Mouse (Mus musculus) gastrocnemius, postnatal 4 days (tissue): ENCODE measurements around the gene Rrm1. TPM values are rescaled to one million over a fixed set of nuclear protein-coding genes. Genes with fewer than 3 reads are reported as not detected.
"Not testable (repeated sequence)": the region's sequence is repeated elsewhere in the genome, so short reads cannot be mapped to it uniquely, and the experiment has no call there.

Experiments used
- DNase-seq, 2 experiments: peaks; one replicate each; pipeline ENCODE4 v3.0.0; 2021 to 2022; ENCODE audit warnings: low spot score in 2 of 2, mixed read lengths in 2 of 2
- long read RNA-seq, 2 experiments: library from polyadenylated mRNA; stranded (forward); transcript quantifications; one replicate each; pipeline ENCODE4 v2.0.0; 2021
- total RNA-seq, 2 experiments: library from RNA; stranded (reverse); gene quantifications; 2 replicates each; pipeline ENCODE4 v1.2.3; 2021

The Rrm1 gene
- total RNA-seq = 10 to 100 TPM; 49.5 to 52.2 TPM
- long read RNA-seq, experiment 1, transcript Rrm1-201 (19 exons, 3,997 nt) = major isoform, 64 of 75 reads
- long read RNA-seq, experiment 1, partial matches to known transcripts = 6 of 75 reads
- long read RNA-seq, experiment 1, other reads (novel, unspliced or antisense) = 5 of 75 reads
- long read RNA-seq, experiment 2, transcript Rrm1-201 (19 exons, 3,997 nt) = major isoform, 94 of 114 reads
- long read RNA-seq, experiment 2, partial matches to known transcripts = 13 of 114 reads
- long read RNA-seq, experiment 2, other reads (novel, unspliced or antisense) = 7 of 114 reads

GRCm38 (mm10) chr7:102441657-102442391, at the start of gene Rrm1:
Gene Rrm1, plus strand, starts transcription at chr7:102441695.
- DNase-seq = peak; percentile 75 to 91

DNA sequence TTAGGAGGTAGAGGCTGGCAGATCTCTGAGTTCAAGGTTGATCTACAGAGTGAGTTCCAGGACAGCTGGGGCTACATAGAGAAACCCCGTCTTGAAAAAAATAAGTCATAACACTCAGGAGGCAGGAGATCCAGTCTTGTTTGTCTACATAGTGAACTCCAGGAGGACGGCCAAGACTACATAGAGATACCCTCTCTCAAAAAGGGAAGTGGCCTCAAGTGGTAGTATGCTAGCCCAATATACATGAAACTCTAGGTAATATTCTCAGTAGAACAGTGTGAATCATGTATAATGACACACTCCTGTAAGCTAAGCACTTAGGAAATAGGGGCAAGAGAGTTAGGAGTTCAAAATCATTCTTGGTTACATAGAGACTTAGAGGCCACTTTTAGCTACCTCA, 47.6 kb upstream of the Rrm1 start:
- no peak for DNase-seq

- DNase-seq = no peak
Observed at GRCm38 (mm10) chr7:102395894-102396293, 45.6 kb upstream of the Rrm1 start.

- DNase-seq = no peak
Observed at GRCm38 (mm10) chr7:102396331-102396730, 45.2 kb upstream of the Rrm1 start.

DNA sequence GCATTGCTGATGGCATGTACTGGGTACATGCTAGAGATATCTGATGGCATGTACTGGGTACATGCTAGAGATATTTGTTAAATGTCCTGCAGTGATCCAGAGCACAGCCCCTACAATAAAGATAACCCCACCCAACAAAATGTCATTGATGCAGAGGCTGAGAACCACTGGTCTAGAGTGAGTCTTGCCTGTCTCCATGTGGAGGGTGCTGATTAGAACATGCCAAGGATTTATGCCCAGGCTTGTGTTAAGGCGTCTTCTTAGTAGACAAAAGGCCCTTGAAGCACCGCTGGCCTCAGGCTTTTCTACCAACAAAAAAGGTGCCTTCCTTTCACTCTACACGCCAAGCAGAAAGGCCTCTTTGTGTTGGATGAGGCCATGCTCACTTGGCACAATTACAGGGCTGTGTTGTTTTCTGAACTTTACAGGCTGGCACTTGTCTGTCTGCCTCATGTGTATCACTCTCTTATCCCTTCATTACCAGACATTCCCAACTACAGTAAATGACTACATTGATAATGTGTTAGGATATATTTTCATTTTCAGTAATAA, 42.2 kb upstream of the Rrm1 start:
- no peak for DNase-seq

DNA sequence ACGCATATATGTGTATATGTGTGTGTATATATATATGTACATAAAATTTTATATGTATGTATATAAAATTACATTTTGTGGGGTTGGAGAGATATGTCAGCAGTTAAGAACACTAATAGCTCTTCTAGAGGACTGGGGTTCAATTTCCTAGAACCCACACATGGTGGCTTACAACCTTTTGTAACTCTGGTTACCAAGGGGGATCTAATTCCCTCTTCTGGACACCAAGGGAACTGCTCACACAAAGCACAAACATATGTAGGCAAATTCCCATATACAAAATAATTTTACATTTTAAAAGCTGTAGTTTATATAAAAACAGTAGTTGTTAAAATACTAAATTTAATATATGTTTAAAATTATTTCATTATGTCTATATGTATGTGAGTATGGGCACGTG, 37.4 kb upstream of the Rrm1 start:
- no peak for DNase-seq

GRCm38 (mm10) chr7:102407440-102407839, 34.1 kb upstream of the Rrm1 start:
- no peak for DNase-seq

DNA sequence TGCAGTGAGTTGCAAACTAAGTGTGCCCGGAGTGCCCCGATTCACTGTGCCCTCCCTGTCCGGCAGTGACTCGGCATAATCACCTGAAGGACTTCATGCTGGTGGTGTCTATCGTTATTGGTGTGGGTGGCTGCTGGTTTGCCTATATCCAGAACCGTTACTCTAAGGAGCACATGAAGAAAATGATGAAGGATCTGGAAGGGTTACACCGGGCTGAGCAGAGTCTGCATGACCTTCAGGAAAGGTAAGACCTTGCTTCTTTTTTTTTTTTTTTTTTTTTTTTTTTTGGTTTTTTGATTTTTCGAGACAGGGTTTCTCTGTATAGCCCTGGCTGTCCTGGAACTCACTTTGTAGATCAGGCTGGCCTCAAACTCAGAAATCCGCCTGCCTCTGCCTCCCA, 26.2 kb upstream of the Rrm1 start:
- DNase-seq = not testable (repeated sequence)

GRCm38 (mm10) chr7:102415841-102416240, 25.7 kb upstream of the Rrm1 start:
- DNase-seq = no peak

GRCm38 (mm10) chr7:102417398-102417797, 24.1 kb upstream of the Rrm1 start:
- DNase-seq = no peak

DNA sequence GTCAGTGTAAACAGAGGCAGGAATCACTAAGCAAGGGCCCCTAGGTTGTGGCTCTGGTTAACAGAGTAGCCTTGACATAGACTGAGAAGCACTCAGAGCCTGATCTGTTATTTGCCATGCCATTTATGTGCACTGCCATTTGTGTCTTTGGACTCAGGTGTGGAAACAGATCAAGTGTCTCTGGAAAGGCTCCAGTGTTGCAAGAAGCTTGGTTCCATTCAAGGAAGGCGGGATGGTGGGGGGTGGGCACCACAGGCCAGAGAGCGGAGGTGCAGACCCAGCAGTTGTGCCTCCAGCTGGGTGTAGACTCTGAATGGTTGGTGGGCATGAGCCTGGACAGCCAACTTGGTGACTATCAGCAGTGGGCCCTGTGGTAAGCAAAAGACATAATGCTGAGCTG, 19.5 kb upstream of the Rrm1 start:
- no peak for DNase-seq

DNA sequence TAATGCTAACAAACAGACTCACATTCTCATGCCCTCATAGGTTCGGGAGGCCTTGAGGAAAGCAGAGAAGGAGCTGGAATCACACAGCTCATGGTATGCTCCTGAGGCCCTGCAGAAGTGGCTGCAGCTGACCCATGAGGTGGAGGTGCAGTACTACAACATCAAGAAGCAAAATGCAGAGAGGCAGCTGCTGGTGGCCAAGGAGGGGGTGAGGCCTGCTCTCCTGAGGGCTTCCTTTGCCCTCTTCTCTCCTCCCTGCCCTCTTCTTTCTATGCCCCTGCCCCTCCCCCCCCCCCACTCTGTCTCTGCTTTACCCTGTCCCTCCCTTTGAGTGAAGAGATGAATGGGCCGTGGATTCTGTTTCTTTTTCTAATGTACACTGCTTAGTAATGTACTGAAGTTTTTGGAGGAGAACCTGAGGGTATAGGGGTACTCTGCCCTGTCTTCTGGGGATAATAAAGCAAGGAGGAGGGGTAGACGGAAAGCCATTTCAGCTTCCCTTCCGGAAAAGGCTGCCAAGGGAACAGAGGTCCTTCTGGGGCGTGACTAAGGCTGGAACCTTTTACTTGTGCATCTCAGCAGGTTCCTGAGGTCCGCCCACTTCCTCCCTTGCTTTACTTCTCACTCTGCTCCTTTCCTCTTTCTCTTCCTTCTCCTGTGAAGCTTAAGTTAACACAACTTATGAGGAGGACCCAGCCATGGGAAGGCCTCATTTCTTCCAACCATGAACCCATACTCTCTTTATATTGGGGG, 15.4 kb upstream of the Rrm1 start:
- no peak for DNase-seq

DNA sequence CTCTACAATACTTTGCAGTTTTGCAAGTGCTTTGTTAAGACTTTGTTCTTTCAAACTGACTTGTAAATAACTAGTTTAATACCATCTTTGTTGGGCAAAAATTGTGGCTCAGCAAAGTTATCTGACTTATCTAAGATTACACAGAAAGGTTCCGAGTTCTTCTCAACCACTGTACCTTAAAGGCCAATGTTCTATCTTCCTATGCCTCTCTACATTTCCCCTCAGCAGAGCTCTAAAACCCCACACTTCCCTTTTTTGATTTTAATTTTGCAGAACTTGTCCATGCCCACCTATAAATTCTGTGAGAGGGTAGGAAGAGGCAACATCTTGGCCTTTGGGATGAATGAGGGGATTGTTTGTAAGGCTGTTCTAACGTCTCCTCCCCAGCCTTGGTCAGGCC, 7.2 kb upstream of the Rrm1 start:
- DNase-seq = no peak

GRCm38 (mm10) chr7:102440822-102441656, 456 bp upstream of the Rrm1 start:
- DNase-seq = no peak

- DNase-seq = no peak
Observed at GRCm38 (mm10) chr7:102442432-102442831, 937 bp downstream of the Rrm1 start.

GRCm38 (mm10) chr7:102444301-102444700, 2.8 kb downstream of the Rrm1 start:
- DNase-seq = no peak

DNA sequence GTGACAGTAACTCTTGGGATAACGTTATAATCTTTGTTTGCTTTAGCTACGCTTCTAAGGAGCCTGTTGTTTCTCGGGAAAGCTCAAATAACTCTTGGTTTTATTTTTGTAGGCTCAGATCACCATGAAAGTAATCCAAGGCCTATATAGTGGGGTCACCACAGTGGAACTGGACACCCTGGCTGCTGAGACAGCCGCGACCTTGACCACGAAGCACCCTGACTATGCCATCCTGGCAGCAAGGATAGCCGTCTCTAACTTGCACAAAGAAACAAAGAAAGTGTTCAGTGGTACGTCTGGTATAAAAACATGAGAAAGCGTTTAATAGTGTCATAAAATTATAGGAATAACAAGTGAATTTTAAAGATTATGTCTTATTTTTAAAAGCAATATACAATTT, 4.9 kb downstream of the Rrm1 start:
- no peak for DNase-seq

- no peak for DNase-seq
Observed at GRCm38 (mm10) chr7:102458618-102459380, 17.3 kb downstream of the Rrm1 start.

DNA sequence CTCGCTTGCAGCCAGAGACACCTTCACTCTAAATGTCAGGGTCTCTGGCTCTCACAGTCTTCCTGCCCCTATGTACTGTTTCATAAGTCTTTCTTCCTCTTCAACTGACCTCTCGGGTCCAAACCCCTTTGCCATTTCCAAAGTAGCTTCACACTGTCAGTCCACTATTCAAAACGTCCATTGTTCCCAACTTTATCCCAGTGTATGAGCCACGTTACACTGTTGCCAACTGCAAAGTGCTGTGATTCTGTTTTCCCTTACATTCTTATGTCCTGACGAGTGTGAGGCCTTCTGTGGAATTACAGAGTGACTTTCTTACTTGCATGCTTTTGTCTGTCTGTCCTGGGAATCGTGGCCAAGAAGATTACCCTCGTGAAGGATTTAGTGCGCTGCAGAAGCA, 26.1 kb downstream of the Rrm1 start:
- DNase-seq = no peak

DNA sequence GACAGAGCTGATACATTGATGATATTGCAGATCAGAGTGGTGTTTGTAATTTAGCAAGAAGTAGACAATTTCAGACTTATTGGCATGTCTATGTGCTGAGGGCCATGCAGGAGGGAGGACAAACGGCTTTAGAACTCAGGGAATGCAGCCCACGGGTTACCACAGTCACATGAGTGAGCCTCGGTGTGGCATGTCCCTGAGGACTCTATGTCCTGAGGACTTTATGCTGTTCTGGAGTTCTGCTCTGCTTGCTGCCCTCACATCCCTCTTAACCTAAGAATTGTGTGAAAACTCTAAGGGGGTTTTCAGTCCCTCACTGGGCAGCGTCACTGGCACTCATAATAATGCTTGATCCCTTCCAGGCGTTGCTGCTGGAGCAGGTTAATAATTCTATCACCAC, 31.2 kb downstream of the Rrm1 start:
- DNase-seq = no peak
